Mouse (Mus musculus) liver, embryonic 16.5 days (tissue): ENCODE measurements around the gene Tnni3. TPM values are rescaled to one million over a fixed set of nuclear protein-coding genes. Genes with fewer than 3 reads are reported as not detected.
A peak's percentile ranks its signal among the peaks of the same experiment; 100 is the strongest.

ENCODE experiments used
- ATAC-seq: fragments of 200-750 bp; cut with Nextera tagmentation; 2 replicates; pipeline ENCODE4 v1.8.0; 2017; ENCODE audit warnings: low read depth, mild to moderate bottlenecking, moderate number of reproducible peaks, moderate library complexity
- H3K27ac ChIP-seq: fragments of 300-500 bp; sonication (generic); 2 replicates; pipeline ENCODE4 v1.5.1; 2014; ENCODE audit warnings: mild to moderate bottlenecking, low read length
- H3K27me3 ChIP-seq: fragments of 300-500 bp; sonication (generic); 2 replicates; pipeline ENCODE4 v1.6.1; 2014; ENCODE audit warnings: low read depth, low read length, mixed read lengths; ENCODE audit not compliant: control insufficient read depth, insufficient read depth
- H3K36me3 ChIP-seq: fragments of 300-500 bp; sonication (generic); 2 replicates; pipeline ENCODE4 v1.6.1; 2014; ENCODE audit warnings: mild to moderate bottlenecking; ENCODE audit not compliant: control insufficient read depth, insufficient read depth
- H3K4me1 ChIP-seq: fragments of 300-500 bp; sonication (generic); 2 replicates; pipeline ENCODE4 v1.6.1; 2014; ENCODE audit warnings: low read depth, low read length, mixed read lengths; ENCODE audit not compliant: control insufficient read depth
- H3K4me2 ChIP-seq: fragments of 300-500 bp; sonication (generic); 2 replicates; pipeline ENCODE4 v1.6.1; 2014; ENCODE audit warnings: low read depth, low read length, mixed read lengths
- H3K4me3 ChIP-seq: fragments of 300-500 bp; sonication (generic); 2 replicates; pipeline ENCODE4 v1.5.1; 2014; ENCODE audit warnings: low read depth, mild to moderate bottlenecking, low read length
- H3K9ac ChIP-seq: fragments of 300-500 bp; sonication (generic); 2 replicates; pipeline ENCODE4 v1.6.1; 2014; ENCODE audit warnings: low read depth, low read length
- H3K9me3 ChIP-seq: fragments of 300-500 bp; sonication (generic); replicated peaks from 2 replicates; pipeline ENCODE4 v1.6.1; 2016; ENCODE audit warnings: low read length; ENCODE audit not compliant: control insufficient read depth
- WGBS: fragments of 180-500 bp; shearing (Covaris S2); extraction: QIAGEN DNeasy Blood & Tissue Kit; methylation state at CpG from one replicate; pipeline ENCODE4 v1.1.7; 2014; ENCODE audit not compliant: insufficient replicate concordance; 5-methylcytosine and 5-hydroxymethylcytosine counted together
- polyA plus RNA-seq: library from polyadenylated mRNA; unstranded; fragments of >200 nt; fragmentation: Nextera tagmentation; extraction: Ambion mirVana; gene quantifications from 2 replicates; pipeline ENCODE4 v1.2.1, GENCODE M21; 2015

Gene Tnni3
- polyA plus RNA-seq, 1 experiment from 2014 or later: 0.32 TPM

DNA sequence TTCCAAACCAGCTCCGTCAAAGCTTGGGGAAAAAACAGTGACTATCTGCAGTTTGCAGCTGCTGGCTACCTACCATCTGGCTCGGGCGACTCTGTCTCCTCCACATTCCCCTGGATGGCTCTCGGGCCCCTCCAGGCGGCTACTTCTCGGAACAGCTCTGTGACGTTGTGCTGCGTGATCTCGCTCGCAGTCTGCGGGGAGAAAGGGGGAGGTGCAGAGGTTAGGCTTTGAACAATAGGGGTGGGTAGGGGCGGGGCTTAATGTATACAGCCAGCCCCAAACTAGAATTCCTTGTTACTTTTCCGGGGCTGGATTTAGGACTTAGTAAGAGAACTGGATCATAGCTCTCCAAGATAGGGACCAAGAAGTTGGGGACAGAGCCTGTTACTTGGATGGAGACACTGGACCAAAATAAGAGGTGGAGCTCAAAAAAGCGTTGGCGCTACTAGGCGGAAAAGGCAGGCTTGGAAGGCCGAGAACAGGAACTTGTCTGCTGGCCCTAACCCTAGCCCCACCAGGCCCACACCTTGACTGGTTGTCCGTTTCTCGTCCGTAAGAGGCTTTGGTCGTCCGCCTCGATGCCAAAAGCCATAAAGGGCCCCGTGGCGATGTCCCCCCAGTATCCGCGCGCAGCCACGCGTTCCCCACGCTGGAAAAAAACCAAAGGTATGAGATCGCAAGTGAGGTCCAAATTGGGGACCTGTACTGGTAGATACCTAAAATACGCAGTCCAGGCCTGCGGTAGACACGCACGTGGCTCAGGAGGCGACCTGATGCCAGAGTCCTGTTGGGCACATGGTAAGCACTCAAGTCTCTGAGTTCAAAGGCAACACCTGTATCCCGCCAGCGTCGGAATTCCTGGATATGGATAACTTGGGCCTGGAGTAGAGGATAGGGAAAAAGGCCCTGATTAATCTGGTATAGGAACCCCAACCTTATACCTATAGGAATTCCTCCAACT, 2.6 kb upstream of the Tnni3 start:
- Histone ChIP-seq H3K9ac (peak overlapping the region; percentile 10; the same call in 1 of the 2 replicates), H3K27ac (no peak overlapping the region), H3K9me3 (no peaks in the 10 kb centered on the region), H3K4me3 (peak overlapping the region; percentile 38), H3K4me2 (peak overlapping the region; percentile 45), H3K36me3 (no peaks in the 10 kb centered on the region), H3K4me1 (no peaks in the 10 kb centered on the region; the same call in none of the 2 replicates), H3K27me3 (peaks cover 3% of the 10 kb centered on the region)
- 21% methylated on average over 40 of the region's 40 CpGs for WGBS
- ATAC-seq: peak; percentile 84

DNA sequence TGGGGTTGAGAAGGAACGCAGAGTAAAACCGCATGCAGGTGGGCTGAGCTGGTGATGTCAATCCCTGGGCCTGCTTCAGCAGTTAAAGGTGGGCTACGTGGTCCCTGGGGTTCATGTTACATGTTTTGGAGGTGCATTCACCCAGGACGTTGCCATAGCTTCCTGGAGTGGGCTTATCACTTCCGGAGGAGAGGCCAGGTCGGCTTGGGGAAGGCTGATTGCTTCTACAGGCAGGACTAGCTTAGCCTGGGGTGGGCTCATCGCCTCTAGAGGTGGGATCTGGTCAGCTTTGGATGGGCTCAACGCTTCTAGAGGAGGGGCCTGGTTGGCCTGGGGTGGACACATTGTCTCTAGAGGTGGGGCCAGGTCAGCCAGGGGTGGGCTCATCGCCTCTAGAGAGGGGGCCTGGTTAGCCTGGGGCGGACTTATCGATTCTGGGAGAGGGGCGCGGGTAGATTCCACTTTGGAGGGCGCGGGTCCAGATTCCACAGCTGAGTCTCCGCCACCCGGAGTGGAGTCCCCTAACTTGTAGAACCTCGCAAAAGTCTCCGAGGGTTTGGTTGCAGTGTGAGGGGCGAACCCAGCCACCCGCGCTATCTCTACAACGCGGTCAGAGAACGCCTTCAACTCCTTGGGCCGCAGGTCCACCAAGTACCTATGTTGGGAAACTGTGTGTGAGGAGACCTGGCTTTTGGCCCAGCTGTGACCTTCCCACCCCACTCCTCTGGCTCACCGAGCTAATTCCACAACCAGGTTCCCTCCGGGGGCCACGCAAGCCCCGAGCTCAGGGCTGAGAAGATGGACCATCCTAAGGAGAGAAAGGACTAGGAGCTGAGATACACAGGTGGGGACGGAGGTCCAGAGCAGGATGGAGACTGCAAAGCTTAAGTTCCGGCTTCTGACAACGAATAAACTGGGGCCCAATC, 561 bp downstream of the Tnni3 start:
- WGBS: 74% methylated on average over 33 of the region's 33 CpGs
- no peak overlapping the region for H3K4me2 ChIP-seq
- no peak overlapping the region for H3K4me3 ChIP-seq
- H3K9ac ChIP-seq: no peak overlapping the region
- no peaks in the 10 kb centered on the region; the same call in none of the 2 replicates for H3K4me1 ChIP-seq
- no peak for ATAC-seq
- no peak overlapping the region for H3K27ac ChIP-seq
- no peaks in the 10 kb centered on the region for H3K9me3 ChIP-seq
- H3K36me3 ChIP-seq: no peaks in the 10 kb centered on the region
- H3K27me3 ChIP-seq: peaks cover 10% of the 10 kb centered on the region

DNA sequence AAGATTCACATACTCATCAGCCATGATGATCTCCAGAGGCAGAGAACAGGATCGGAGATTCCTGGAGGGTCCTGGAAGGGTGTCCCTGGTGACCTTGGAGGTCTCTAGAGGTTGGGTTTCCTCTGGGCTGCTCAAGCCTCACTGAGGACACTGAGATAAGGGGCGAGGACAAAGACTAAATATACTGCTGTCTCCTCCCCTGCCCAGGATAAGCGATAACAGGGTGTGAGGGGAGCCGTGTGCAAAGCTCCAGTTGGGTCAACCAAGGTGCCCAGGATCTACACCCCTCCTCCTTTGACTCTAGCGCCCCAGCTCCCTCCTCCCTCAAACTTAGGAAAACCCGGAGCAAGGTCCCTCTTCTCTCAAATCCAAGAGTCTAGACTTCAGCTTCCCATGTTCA, 1.7 kb downstream of the Tnni3 start:
- H3K9me3 ChIP-seq: no peaks in the 10 kb centered on the region
- H3K36me3 ChIP-seq: no peaks in the 10 kb centered on the region
- H3K27ac ChIP-seq: no peak overlapping the region
- no peak for ATAC-seq
- no peaks in the 10 kb centered on the region; the same call in none of the 2 replicates for H3K4me1 ChIP-seq
- no peak overlapping the region for H3K4me3 ChIP-seq
- peaks cover 10% of the 10 kb centered on the region for H3K27me3 ChIP-seq
- no peak overlapping the region for H3K4me2 ChIP-seq
- H3K9ac ChIP-seq: no peak overlapping the region
- WGBS: 39% methylated on average over 6 of the region's 6 CpGs

DNA sequence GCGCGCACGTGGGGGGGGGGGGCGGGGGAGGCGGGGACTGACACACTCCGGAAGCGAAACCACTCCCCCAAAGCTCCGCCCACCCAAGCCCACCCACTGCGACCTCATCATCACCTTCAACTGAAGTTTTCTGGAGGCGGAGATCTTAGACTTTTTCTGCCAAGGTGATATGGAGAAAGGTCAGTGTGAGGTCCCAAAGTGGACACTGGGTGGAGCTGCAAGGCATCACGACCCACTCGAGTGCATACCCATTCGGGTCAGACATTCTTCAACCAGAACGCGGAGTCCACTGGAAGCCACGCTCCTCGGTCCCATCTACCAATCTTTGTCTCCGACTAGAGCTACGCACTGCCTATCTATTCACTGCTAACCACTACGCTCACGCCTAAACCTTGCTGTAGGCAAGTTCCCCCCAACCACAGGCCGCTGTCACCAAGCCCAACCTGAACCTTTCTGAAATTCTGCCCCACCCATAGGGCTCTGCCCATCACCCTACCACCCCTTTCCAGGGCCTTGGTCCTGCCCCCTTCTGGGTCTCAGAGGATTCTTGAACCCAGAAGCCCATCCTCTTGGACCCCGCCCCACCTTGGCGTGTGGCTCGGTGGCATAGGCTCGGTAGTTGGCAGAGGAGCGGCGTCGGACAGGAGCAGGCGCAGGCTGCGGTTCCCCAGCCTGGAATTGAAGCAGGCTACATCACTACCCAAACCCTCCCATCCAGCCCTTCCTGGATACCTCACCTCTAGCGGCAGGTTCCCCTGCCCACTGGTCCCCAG, 2.6 kb downstream of the Tnni3 start:
- Histone ChIP-seq H3K4me1 (no peaks in the 10 kb centered on the region; the same call in none of the 2 replicates), H3K36me3 (no peaks in the 10 kb centered on the region), H3K27ac (no peak overlapping the region), H3K27me3 (peaks cover 10% of the 10 kb centered on the region), H3K9ac (no peak overlapping the region), H3K4me3 (no peak overlapping the region), H3K4me2 (peak overlapping the region; percentile 28; the same call in 1 of the 2 replicates), H3K9me3 (no peaks in the 10 kb centered on the region)
- ATAC-seq: no peak
- 30% methylated on average over 29 of the region's 32 CpGs for WGBS

DNA sequence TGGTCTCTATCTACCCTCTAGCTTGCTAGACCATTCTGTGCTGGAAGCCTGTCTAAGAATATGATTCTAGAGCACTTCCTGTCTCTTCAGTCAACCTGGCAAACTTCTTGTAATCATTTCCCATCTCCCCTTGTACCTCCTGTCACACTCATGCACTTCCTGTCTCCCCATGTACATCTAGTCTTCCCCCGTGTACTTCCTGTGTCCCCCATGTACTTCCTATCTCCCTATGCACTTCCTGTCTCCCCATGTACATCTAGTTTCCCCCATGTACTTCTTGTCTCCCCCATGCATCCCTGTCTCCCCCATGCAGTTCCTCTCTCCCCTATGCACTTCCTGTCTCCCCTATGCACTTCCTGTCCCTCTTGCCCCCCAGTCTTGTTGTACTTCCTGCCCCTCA, 5.5 kb downstream of the Tnni3 start:
- H3K9ac ChIP-seq: no peak overlapping the region
- peaks cover 10% of the 10 kb centered on the region for H3K27me3 ChIP-seq
- no peak for ATAC-seq
- H3K4me3 ChIP-seq: no peak overlapping the region
- no peak overlapping the region for H3K4me2 ChIP-seq
- peaks cover under 1% of the 10 kb centered on the region; the same call in 1 of the 2 replicates for H3K4me1 ChIP-seq
- 18% methylated on average over 1 of the region's 1 CpGs for WGBS
- H3K9me3 ChIP-seq: no peaks in the 10 kb centered on the region
- no peak overlapping the region for H3K27ac ChIP-seq
- no peaks in the 10 kb centered on the region for H3K36me3 ChIP-seq

DNA sequence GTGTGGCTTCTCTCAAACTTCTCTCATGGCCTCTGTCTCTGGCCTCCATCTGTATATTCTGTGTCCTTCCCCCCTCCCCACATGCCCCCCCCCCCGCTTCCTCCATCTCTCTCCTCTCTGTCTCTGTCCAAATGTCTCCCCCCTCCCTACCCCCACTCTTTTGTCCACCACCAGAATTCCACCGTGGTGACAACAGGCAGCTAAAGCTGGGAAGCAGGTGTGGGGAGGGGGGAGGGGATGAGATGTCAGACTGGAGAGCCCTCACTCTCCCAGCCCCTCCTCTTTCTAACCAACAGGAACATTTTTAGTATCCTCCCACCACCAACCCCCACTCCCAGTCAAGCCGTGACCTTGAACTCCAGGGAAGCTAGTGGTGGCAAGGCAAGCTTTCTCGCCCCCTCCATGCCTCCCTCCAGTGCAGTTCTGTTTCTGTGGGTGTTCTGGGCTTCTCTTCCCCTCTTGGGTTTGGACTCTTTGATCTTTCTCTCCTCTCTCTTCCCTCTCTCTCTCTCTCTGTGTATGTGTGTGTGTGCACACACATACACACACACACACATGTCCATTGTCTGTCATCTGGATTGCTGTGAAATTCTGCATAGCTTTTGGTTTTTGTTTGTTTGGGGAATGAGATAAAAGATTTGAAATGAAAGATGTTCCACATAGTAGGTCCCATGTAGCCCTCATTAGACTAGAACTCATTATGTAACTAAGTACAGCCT, 7.5 kb downstream of the Tnni3 start, which contains the start of gene Tnnt1:
Tnnt1 (minus strand) TSS at position 51 of the 719 bp plus-strand sequence.
- ATAC-seq: no peak
- Histone ChIP-seq H3K9ac (no peak within 1 kb of the TSS), H3K36me3 (no peaks in the 10 kb centered on the region), H3K4me1 (peaks cover 2% of the 10 kb centered on the region; the same call in 1 of the 2 replicates), H3K27me3 (peaks cover 10% of the 10 kb centered on the region), H3K4me3 (no peak within 1 kb of the TSS), H3K9me3 (no peaks in the 10 kb centered on the region), H3K4me2 (no peak within 1 kb of the TSS), H3K27ac (no peak within 1 kb of the TSS)
- WGBS: 18% methylated on average over 4 of the region's 4 CpGs

DNA sequence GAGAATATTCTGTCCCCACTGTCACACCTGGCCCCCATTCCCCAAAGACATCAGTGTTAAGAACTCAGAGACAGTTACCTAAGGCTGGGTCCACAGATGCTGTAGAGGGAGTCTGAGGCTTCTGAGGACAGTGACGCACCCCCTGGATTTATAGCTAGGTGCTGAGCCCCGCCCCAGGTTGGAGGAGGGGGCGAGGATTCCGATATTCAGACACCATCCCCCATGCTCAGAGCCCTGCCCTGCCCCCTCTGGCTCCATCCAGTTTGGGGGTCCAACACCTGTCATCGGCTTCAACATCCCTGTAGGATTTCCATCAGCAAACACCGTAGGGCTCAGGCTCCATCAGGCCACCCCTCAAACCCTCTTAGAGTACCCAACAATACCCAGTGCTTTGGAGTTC, 8.2 kb downstream of the Tnni3 start:
- no peak for ATAC-seq
- Histone ChIP-seq H3K27ac (no peak overlapping the region), H3K4me2 (no peak overlapping the region), H3K9me3 (no peaks in the 10 kb centered on the region), H3K36me3 (no peaks in the 10 kb centered on the region), H3K4me1 (peaks cover 2% of the 10 kb centered on the region; the same call in 1 of the 2 replicates), H3K9ac (no peak overlapping the region), H3K4me3 (no peak overlapping the region), H3K27me3 (peaks cover 4% of the 10 kb centered on the region)
- whole genome bisulfite sequencing: 55% methylated on average over 6 of the region's 6 CpGs
